Mouse (Mus musculus) bone marrow macrophage, adult 2 months (primary cell): ENCODE measurements around the gene Metap1d.

Source experiments
- CTCF ChIP-seq: IDR thresholded peaks from 2 replicates; pipeline ENCODE4 v1.5.1; 2012; ENCODE audit warnings: low read depth, mild to moderate bottlenecking, low read length, moderate library complexity
- POLR2A ChIP-seq: IDR thresholded peaks from 2 replicates; pipeline ENCODE4 v1.6.1; 2012; ENCODE audit warnings: mild to moderate bottlenecking, low read depth, low read length, borderline replicate concordance

- 0 out of 2 replicates have a peak, but pooled peaks have one; percentile 20 for TF ChIP-seq CTCF
- no peak for TF ChIP-seq POLR2A
These were observed 3.5 kb upstream of the Metap1d start for GRCm38 (mm10) chr2:71449604-71450003.
